In genomic region chr5:23721956-23722355, GRCm38 (mm10) we compare ENCODE assay signal across 9 mouse cellular contexts.
"Had no signal": no experiment of that assay in that cellular context is flagged by ENCODE, and none has a peak within 500 bp of the region (broad histone marks: within the 10 kb centered on the region; RNA-seq: fewer than 3 reads in every experiment).

No protein-coding gene starts in this region.

- ATAC-seq: liver, postnatal 0 days had no signal

- DNase-seq: kidney, adult 8-10 months; kidney, postnatal 25 days; liver; liver, embryonic 13.5 days; liver, postnatal 0 days; lung, postnatal 14 days; retina, postnatal 1 day; right cerebral cortex, postnatal 25 days; thymus, postnatal 36 days had no signal
